Mouse (Mus musculus): ENCODE measurements around the gene Umodl1.

The Umodl1 gene

DNA sequence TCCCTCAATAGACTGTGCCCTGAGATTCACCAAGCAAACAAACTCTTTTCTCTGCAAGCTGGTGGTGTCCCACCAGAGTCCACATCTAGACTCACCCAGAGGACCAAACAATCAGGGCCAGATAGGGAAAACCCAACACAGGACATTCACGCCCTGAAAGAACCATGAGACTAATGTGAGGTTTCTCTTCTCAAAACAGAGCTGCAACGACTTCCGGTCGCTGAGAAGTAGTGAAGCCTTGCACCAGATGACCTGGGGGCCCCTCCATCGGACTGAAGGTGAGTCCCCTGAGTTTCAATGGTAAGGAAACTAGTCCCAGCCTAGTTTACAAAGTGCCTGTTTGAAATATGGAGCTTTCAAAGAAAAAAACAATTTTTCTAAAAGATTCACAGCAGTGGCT lies 48.2 kb downstream of the Umodl1 start:
- DNase-seq, result no peak

DNA sequence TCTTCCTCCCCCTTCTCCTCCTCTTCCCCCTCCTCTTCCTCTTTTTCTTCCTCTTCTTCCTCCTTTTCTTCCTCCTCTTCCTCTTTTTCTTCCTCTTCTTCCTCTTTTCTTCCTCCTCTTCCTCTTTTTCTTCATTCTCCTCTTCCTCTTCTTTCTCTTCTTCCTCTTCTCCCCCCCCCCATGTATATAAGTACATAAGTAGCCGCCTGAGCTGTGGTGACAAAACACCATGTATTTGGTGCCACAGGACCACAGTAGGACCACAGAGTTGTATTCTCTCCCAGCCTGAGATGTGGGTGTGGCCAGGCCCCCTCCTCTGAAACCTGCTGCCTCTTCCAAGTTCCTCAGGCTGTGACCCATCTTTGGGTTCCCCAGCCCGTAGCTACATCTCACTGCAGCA lies 50.8 kb downstream of the Umodl1 start:
- DNase-seq, result no peak

DNA sequence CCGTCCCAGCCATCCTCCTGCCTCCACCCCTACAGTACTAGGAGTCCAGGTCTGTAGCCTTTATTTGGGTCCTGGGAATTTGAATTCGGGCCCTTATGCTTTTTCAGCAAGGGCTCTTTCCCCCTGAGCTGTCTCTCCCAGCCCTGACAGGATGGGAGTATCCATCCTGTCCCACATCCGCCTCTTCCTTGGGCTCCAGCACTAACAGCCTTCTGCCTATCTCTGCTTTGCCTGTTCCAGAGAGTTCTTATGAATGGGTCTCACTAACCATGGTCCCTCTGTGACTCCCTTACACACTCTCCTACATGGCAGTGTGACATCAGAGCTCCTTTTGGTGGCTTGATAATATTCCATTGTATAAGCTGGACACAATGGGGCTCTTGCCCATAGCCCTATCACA lies 52.9 kb downstream of the Umodl1 start:
- DNase-seq, result no peak

GRCm38 (mm10) chr17:31008416-31008815 lies 54.0 kb downstream of the Umodl1 start:
- DNase-seq, result no peak

GRCm38 (mm10) chr17:31011551-31012394 lies 57.3 kb downstream of the Umodl1 start:
- DNase-seq, result peak; percentile 63 to 64

GRCm38 (mm10) chr17:31018267-31018666 lies 63.8 kb downstream of the Umodl1 start:
- DNase-seq, result peak; percentile 47 to 48

DNA sequence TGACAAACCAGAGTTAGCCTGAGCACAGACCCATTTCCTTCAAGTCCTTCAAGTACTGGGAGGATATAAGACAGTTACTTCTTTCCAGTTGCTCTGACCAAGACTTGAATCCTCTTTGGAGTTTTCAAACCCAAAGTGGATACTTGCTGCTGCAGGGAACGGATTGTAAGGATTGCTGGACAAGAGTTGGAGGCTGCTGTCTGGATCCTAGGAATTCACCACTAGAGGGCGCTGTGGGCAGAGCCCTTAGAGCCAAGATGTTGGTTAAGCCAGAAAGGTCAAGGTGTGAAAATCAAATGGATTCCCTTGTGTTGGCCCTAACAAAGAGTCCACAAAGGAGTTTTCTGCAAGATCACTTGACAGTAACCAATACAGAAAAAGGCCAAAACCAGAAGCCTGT lies 65.1 kb downstream of the Umodl1 start:
- peak; percentile 74 to 83 for DNase-seq

DNA sequence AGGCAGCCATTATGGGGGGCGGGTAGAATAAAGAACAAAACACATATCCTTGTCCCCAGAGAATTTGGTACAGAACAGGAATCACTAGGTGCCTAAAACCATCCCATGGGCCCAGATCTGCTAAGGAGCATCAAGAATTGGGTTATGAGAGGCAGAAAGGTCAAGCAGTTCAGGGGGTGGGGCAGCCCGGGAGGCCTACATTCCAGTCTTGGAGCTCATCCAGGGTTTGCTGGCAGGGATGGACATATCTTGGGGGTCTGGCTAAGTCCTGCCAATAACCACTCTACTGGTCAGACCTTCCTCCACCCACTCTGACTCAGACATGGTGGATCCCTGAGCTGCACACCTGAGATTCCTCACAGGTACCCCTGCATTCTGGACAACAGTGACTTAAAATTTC lies 65.6 kb downstream of the Umodl1 start:
- no peak for DNase-seq

DNA sequence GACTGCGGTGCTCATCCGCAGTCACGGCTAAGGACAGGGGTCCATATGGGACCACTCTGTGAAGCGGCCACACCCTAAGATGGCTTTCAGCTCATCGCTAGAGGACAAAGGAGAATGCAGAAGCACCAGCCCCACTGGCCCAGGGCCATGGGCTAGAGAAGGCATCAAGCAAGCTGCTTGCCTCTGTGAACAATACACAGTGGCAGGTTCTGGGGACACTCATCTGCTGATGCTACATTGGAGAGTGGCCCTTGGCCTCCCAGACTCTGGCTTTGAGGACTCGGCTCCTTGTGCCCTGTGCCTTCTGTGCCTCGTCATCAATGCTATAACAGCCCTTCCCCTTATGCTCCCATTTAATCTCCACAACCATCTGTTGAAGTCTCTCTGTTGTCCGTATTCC lies 66.8 kb downstream of the Umodl1 start:
- no peak for DNase-seq

GRCm38 (mm10) chr17:31024125-31024781 lies 69.8 kb downstream of the Umodl1 start:
- DNase-seq, result no peak

DNA sequence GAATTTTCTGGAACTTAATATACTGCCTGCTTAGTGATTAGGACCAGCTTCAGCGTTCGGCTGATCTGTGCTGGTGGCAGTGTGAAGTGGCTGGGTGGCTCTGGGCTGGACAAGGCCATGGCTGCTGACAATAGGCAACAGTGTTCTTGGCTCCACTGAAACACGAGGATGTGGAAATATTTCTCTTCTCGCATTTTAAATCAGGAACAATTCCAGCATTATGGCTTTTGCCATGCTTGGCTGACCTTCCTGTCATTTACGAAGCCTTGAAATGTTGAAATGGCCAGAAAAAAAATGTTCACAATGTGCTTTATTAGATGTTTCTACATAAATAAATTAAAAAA lies 70.3 kb downstream of the Umodl1 start:
- no peak for DNase-seq

DNA sequence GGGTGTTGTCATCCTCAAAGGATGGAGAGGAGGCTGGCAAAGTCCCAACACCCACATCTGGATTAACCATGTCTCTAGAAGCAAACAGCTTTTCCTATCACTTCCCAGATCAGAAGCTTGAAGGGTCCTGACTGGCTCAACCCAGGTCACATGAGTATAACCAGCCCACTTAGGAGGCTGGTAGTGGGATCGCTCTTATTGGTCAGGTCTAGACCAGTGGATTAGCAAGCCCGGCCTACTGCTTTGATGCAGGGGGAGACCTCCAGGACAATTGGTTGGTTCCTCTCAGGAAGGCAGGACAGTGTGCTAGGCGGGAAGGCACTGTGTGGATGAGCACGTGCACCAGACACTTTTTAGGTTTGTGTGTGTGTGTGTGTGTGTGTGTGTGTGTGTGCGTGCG lies 72.5 kb downstream of the Umodl1 start:
- DNase-seq, result no peak

GRCm38 (mm10) chr17:31027723-31028122 lies 73.3 kb downstream of the Umodl1 start:
- DNase-seq, result no peak

DNA sequence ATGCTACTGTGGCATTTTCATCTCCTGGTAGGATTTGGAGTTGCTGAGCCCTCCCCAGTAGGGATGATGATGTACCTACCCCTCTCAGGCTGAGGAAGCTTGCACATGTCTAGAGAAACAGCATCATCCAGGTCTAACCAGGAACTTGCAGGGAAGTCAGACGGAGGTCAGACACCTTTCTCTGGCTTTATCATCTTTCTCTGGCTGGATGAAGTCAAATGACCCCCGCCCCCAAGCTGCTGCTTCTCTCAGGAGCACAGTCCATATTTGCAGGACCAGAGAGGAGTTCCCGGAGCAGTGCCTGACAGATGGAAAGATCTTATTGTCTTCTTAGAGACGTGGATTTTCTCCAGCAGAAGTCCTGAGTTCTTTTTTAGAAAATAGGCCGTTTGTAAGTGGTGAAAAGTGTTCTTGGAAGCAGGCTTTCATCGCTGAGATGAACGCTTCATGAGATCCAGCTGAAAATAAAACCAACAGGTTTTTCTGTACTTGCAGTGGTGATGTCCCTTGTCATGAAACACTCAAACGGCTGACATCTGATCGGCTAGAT lies 74.5 kb downstream of the Umodl1 start:
- no peak for DNase-seq

DNA sequence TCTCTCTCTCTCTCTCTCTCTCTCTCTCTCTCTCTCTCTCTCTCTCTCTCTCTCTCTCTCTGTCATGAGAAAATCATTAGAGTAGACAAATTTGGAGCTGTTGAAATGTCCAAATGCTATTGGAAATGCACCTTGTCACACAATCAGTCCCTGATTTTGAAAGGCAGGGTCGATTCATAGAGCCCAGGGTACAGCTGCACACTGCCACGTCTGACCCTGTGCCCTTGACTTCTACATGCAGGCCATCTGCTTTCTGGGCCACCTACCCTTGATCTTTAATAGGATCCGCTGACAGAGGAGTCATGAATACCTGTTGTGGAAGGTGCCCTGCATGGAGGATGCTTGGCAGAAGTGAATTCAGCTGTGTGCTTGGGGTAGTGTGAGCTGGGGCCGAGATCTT lies 75.0 kb downstream of the Umodl1 start:
- no peak for DNase-seq

GRCm38 (mm10) chr17:31032341-31032740 lies 77.9 kb downstream of the Umodl1 start:
- DNase-seq, result no peak

GRCm38 (mm10) chr17:31033251-31033650 lies 78.8 kb downstream of the Umodl1 start:
- DNase-seq, result no peak

DNA sequence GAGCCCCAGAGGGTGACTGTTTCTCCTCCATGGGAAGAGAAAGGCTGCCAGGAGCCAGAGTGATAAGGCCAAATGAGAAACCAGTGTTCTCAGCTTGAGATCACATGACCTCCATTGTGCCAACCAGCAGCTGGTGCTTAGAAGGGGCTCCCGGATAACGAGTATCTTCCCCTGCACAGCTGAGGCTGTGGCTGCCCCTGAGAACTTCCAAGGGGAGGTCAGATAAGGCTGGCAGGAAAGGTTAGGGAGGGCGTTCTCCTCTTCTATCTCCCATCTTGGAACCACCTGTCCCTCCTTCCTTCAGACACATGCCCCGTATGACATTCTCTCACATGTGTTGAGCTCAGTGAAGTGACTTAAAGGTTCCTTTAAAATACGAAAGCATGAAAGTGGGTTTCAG lies 79.7 kb downstream of the Umodl1 start:
- no peak for DNase-seq

GRCm38 (mm10) chr17:31034674-31035356 lies 80.4 kb downstream of the Umodl1 start:
- DNase-seq, result no peak

GRCm38 (mm10) chr17:31036168-31036876 lies 81.9 kb downstream of the Umodl1 start:
- no peak for DNase-seq

DNA sequence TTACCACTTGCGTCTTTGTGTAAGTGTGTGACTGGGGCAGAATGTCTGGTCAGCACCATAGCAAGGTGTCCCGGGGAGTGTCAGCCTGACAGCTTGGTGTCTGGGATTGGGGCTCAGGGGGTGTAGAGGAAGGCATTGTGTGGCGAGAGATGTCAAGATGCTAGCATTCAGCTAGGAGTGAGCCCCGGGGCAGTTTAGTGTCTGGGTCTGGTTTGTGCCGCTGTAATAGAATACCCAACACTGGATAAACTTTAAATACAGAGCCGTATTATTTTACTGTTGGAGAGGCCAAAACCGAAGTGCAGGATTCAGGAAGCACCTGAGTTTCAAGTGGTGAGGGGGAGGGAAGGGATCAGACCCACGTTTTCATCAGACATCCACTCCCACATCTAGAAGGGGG lies 82.9 kb downstream of the Umodl1 start:
- no peak for DNase-seq

DNA sequence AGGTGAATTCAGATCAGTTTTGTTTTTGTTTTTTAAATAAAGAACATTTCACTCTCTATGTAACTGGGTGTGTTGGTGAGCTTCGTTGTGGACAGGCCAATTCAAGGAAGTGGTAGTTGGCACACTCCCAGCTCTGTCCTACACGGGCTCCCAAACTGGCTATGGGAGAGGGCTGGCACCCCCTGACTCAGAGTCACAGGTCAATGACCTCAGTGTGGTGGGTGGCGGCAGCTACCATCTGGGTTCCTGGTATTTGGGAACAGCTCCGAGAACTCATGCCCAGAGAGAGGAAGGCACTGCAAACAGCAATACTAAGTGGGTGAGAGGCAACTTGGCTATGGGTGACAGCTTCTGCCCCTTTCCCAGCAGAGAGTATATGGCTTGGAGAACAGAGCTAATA lies 83.9 kb downstream of the Umodl1 start:
- no peak for DNase-seq

- DNase-seq, result no peak
These were observed 85.2 kb downstream of the Umodl1 start for GRCm38 (mm10) chr17:31039626-31040025.

Data from cerebellum, postnatal 36 days (tissue).